Mouse (Mus musculus) neural tube, embryonic 11.5 days (tissue): ENCODE results near the gene Rcor1. TPM values are rescaled to one million over a fixed set of nuclear protein-coding genes. Genes with fewer than 3 reads are reported as not detected.
A peak's percentile ranks its signal among the peaks of the same experiment; 100 is the strongest.

Experiments
- ATAC-seq: fragments of 200-750 bp; cut with Nextera tagmentation; 2 replicates; pipeline ENCODE4 v1.8.0; 2017; ENCODE audit warnings: moderate number of reproducible peaks, mild to moderate bottlenecking, moderate TSS enrichment, moderate library complexity; ENCODE audit not compliant: insufficient read depth, low FRiP score, low TSS enrichment
- DNase-seq: peaks from one replicate; pipeline ENCODE4 v3.0.0-alpha.2; 2015; ENCODE audit warnings: low spot score
- H3K27ac ChIP-seq: fragments of 300-500 bp; sonication (generic); 2 replicates; pipeline ENCODE4 v1.5.1; 2014; ENCODE audit warnings: low read depth, mild to moderate bottlenecking, low read length
- H3K27me3 ChIP-seq: fragments of 300-500 bp; sonication (generic); 2 replicates; pipeline ENCODE4 v1.6.1; 2014; ENCODE audit warnings: mild to moderate bottlenecking, low read length, mixed read lengths; ENCODE audit not compliant: control insufficient read depth, insufficient read depth
- H3K36me3 ChIP-seq: fragments of 300-500 bp; sonication (generic); 2 replicates; pipeline ENCODE4 v1.6.1; 2014; ENCODE audit warnings: mild to moderate bottlenecking, low read length, moderate library complexity, mixed read lengths; ENCODE audit not compliant: control insufficient read depth, insufficient read depth
- H3K4me1 ChIP-seq: fragments of 300-500 bp; sonication (generic); 2 replicates; pipeline ENCODE4 v1.6.1; 2014; ENCODE audit warnings: low read length, mixed read lengths; ENCODE audit not compliant: control insufficient read depth, insufficient read depth
- H3K4me2 ChIP-seq: fragments of 300-500 bp; sonication (generic); 2 replicates; pipeline ENCODE4 v1.6.1; 2014; ENCODE audit warnings: low read depth, mild to moderate bottlenecking, moderate library complexity
- H3K4me3 ChIP-seq: fragments of 300-500 bp; sonication (generic); 2 replicates; pipeline ENCODE4 v1.5.1; 2014; ENCODE audit warnings: low read depth, low read length
- H3K9ac ChIP-seq: fragments of 300-500 bp; sonication (generic); 2 replicates; pipeline ENCODE4 v1.6.1; 2014; ENCODE audit warnings: mild to moderate bottlenecking, low read length
- H3K9me3 ChIP-seq: fragments of 300-500 bp; sonication (generic); 2 replicates; pipeline ENCODE4 v1.6.1; 2016; ENCODE audit warnings: low read length; ENCODE audit not compliant: control insufficient read depth
- WGBS: fragments of 180-500 bp; shearing (Covaris S2); extraction: QIAGEN DNeasy Blood & Tissue Kit; methylation state at CpG from one replicate; pipeline ENCODE4 v1.1.7; 2014; 5-methylcytosine and 5-hydroxymethylcytosine counted together
- polyA plus RNA-seq: library from polyadenylated mRNA; unstranded; fragments of >200 nt; fragmentation: Nextera tagmentation; extraction: Ambion mirVana; gene quantifications from 2 replicates; pipeline ENCODE4 v1.2.1, GENCODE M21; 2014

Gene Rcor1
- polyA plus RNA-seq, 1 experiment from 2014 or later = 16.1 TPM

DNA sequence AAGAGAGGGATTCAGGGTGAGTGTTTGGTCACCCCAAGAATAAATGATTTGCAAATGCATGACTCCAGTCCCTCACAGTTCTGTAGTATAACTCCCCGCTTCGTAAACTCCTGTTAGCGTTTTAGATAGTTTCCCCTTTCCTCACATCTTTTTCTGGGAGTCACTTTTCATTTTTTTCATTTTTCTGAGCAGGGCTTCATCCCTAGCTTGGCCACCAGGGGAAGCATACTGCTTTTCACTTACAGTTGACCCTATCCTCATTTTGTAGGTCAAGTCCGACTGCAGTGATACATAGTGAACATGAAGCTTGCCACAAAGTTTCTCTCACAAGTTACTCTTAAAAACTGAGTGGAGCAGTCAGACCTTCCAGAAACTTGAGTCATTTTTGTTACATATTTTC lies 2.0 kb downstream of the Rcor1 start:
- ATAC-seq = no peak
- 59% methylated on average over 4 of the region's 4 CpGs for WGBS
- no peak overlapping the region for H3K27ac ChIP-seq
- peak overlapping the region; percentile 60 for H3K4me2 ChIP-seq
- no peaks in the 10 kb centered on the region for H3K9me3 ChIP-seq
- peaks cover 6% of the 10 kb centered on the region; the same call in 1 of the 2 replicates for H3K4me1 ChIP-seq
- DNase-seq = no peak
- no peaks in the 10 kb centered on the region for H3K27me3 ChIP-seq
- H3K9ac ChIP-seq = no peak overlapping the region
- H3K4me3 ChIP-seq = no peak overlapping the region
- peaks cover 2% of the 10 kb centered on the region; the same call in 1 of the 2 replicates for H3K36me3 ChIP-seq

DNA sequence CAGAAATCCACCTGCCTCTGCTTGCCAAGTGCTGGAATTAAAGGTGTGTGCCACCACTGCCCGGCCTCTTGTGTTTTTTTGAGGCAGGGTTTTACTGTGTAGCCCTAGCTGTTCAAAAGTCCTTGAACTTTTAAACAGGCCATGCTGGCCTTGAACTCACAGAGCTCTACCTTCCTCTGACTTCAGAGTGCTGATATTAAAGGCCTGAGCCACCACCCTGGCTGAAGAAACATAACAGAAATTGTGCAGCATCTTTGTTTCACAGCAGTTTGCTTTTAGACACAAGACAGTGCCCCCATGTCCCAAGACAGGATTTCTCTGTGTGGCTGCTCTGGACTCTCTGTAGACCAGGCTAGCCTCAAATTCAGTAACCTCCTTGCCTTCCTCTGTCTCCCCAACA lies 3.2 kb downstream of the Rcor1 start:
- 95% methylated on average over 1 of the region's 1 CpGs for WGBS
- no peak for ATAC-seq
- Histone ChIP-seq H3K27ac (no peak overlapping the region), H3K4me2 (no peak overlapping the region), H3K9ac (no peak overlapping the region), H3K27me3 (no peaks in the 10 kb centered on the region), H3K9me3 (no peaks in the 10 kb centered on the region), H3K36me3 (peaks cover 2% of the 10 kb centered on the region; the same call in 1 of the 2 replicates), H3K4me1 (peaks cover 6% of the 10 kb centered on the region; the same call in 1 of the 2 replicates), H3K4me3 (no peak overlapping the region)
- DNase-seq = no peak

DNA sequence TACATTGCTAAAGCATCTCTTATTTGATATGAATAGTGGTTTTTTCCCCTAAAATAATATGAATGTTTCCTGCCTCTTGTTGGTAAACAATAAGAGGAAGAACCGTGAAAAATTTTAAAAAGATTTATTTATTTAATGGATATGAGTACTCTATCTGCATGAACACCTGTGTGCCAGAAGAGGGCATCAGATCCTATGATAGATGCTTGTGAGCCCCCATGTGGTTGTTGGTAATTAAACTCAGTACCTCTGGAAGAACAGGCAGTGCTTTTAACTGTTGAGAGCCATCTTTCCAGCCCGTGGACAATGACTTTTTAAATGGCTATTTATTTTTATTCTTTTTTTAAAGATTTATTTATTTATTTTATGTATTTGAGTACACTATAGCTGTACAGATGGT lies 5.7 kb downstream of the Rcor1 start:
- H3K9me3 ChIP-seq = no peaks in the 10 kb centered on the region
- no peaks in the 10 kb centered on the region for H3K4me1 ChIP-seq
- DNase-seq (no peak), ATAC-seq (no peak)
- H3K4me2 ChIP-seq = no peak overlapping the region
- no peak overlapping the region for H3K27ac ChIP-seq
- no peak overlapping the region for H3K4me3 ChIP-seq
- H3K9ac ChIP-seq = no peak overlapping the region
- WGBS = 90% methylated on average over 2 of the region's 2 CpGs
- H3K36me3 ChIP-seq = peaks cover 2% of the 10 kb centered on the region; the same call in 1 of the 2 replicates
- H3K27me3 ChIP-seq = no peaks in the 10 kb centered on the region

DNA sequence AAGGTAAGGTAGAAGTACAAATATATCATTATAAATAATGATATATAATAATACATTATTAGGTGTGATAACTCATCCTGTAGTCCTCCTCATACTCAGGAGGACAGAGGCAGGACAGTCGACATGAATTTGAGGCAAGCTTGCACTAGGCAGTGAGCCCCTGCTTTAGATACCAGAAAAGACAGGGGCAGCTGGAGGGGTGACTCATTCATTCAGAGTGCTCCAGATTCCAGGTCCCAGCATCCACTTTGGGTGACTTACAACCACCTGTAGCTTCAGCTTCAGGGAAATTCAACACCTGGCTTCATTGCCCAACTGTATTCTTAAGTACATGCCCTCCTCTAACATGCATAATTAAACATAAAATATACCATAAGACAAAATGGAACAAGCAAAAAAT lies 7.7 kb downstream of the Rcor1 start:
- no peak overlapping the region for H3K4me2 ChIP-seq
- DNase-seq = no peak
- no peak overlapping the region for H3K9ac ChIP-seq
- no peak for ATAC-seq
- H3K4me1 ChIP-seq = no peaks in the 10 kb centered on the region
- no peaks in the 10 kb centered on the region for H3K9me3 ChIP-seq
- no peak overlapping the region for H3K4me3 ChIP-seq
- WGBS = 94% methylated on average over 1 of the region's 1 CpGs
- H3K36me3 ChIP-seq = peaks cover 4% of the 10 kb centered on the region; the same call in 1 of the 2 replicates
- H3K27ac ChIP-seq = no peak overlapping the region
- H3K27me3 ChIP-seq = no peaks in the 10 kb centered on the region

DNA sequence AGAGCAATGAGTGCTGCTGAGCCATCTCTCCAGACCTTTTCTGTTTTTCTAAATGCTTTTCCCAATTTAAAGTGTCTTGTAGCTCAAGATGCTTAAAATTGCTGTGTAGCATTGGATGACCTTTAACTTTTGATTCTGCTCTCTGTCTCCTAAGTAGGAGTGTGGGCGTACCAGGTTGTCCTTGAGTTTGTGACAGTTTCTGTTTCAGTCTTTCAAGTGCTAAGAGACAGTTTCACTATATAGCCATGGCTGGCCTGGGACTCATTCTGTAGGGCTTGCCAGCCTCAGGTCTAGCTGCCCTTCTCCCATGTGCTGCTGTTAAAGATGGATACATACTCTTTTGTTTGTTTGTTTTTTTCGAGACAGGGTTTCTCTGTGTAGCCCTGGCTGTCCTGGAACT lies 9.1 kb downstream of the Rcor1 start:
- no peaks in the 10 kb centered on the region for H3K9me3 ChIP-seq
- DNase-seq = no peak
- H3K9ac ChIP-seq = no peak overlapping the region
- no peak overlapping the region for H3K4me2 ChIP-seq
- no peak overlapping the region for H3K27ac ChIP-seq
- H3K27me3 ChIP-seq = no peaks in the 10 kb centered on the region
- 94% methylated on average over 2 of the region's 2 CpGs for WGBS
- H3K4me3 ChIP-seq = no peak overlapping the region
- H3K36me3 ChIP-seq = peaks cover 2% of the 10 kb centered on the region; the same call in 1 of the 2 replicates
- H3K4me1 ChIP-seq = no peaks in the 10 kb centered on the region
- ATAC-seq = no peak

DNA sequence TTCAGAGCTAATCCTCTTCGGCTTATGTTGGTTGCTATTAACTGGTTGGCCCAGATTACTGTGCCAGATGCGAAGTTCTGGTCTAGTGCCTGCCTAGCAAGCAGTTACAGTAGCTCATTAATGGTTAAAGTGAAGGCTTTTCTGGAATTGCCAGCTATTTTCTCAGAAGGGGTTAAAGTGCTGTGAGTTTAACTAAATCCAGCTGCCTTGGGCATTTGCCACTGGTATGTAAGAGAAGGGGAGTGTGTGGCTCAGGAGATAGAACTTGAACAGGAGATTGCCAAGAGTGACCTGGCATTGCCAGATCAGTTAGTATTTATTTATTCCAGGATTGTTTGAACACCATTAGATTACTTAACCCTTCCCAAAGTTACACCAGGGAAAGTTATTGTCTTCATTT lies 11.1 kb downstream of the Rcor1 start:
- 95% methylated on average over 2 of the region's 2 CpGs for WGBS
- ATAC-seq = no peak

DNA sequence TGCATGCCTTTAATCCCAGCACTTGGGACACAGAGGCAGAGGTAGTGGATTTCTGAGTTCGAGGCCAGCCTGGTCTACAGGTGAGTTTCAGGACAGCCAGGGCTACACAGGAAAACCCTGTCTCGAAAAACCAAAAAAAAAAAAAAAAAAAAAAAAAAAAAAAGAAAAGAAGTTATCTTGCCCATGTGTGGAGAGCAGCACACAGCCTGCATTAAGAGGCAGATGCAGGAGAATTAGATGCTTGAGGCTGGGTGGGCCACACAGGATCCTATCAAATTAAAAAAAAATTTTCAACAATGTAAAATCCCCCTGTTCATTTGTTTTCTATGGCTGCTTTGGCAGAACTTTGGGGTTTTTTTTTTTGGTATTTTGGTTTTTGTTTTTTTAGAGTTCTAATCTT lies 24.2 kb downstream of the Rcor1 start:
- H3K4me2 ChIP-seq = no peak overlapping the region
- H3K9me3 ChIP-seq = no peaks in the 10 kb centered on the region
- no peaks in the 10 kb centered on the region; the same call in 1 of the 2 replicates for H3K36me3 ChIP-seq
- DNase-seq = no peak
- H3K9ac ChIP-seq = no peak overlapping the region
- no peak overlapping the region for H3K4me3 ChIP-seq
- no peaks in the 10 kb centered on the region for H3K27me3 ChIP-seq
- no peaks in the 10 kb centered on the region for H3K4me1 ChIP-seq
- ATAC-seq = no peak
- 93% methylated on average over 2 of the region's 2 CpGs for whole genome bisulfite sequencing
- no peak overlapping the region for H3K27ac ChIP-seq

More for the DNA sequence above, 11.1 kb downstream of the Rcor1 start:
- H3K4me2 ChIP-seq = no peak overlapping the region
- no peaks in the 10 kb centered on the region for H3K27me3 ChIP-seq
- no peaks in the 10 kb centered on the region for H3K9me3 ChIP-seq
- no peaks in the 10 kb centered on the region for H3K4me1 ChIP-seq
- H3K36me3 ChIP-seq = peaks cover 2% of the 10 kb centered on the region; the same call in 1 of the 2 replicates
- DNase-seq = no peak
- H3K27ac ChIP-seq = no peak overlapping the region
- no peak overlapping the region for H3K4me3 ChIP-seq
- H3K9ac ChIP-seq = no peak overlapping the region

DNA sequence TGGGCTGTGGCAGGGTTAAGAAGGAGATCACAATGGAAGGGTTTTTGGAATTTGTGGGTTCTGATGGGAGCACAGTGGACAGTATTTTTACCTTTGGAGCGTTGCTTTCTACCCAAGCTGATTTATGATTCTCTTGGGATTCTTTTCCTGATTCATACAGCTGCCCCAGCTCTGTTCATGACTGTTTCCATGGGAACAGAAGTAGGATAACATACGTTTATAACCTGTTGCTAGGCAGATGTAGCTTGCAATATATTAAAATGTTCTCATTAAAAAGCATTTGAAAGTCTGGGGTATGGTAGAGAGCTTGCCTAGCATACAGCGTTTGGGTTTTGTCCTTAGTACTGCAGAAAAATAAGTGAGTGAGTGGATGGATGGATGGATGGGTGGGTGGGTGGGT lies 25.1 kb downstream of the Rcor1 start:
- DNase-seq (no peak), ATAC-seq (no peak)
- Histone ChIP-seq H3K9me3 (no peaks in the 10 kb centered on the region), H3K27ac (no peak overlapping the region), H3K4me1 (no peaks in the 10 kb centered on the region), H3K27me3 (no peaks in the 10 kb centered on the region), H3K4me2 (no peak overlapping the region), H3K36me3 (no peaks in the 10 kb centered on the region), H3K9ac (no peak overlapping the region), H3K4me3 (no peak overlapping the region)
- WGBS = 70% methylated on average over 3 of the region's 3 CpGs

DNA sequence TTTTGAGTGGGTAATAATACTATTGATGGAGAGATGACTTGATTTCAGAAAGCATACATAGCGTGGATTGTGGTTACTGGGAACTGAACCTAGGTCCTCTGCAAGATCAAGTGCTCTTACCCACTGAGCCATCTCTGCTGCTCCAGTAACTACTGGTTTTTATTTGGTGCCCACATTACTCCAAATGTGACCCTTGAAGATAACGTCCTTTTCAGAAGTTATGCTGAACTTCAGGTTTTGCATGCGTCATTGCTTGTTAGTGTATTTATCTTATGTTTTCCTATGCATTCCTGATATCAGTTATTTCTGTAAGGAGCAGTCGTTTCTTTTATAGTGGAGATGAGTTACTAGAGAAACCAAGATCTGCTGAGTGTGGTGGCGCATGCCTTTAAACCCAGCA lies 26.2 kb downstream of the Rcor1 start:
- 94% methylated on average over 5 of the region's 5 CpGs for WGBS
- no peak overlapping the region for H3K27ac ChIP-seq

More for the DNA sequence above, 26.2 kb downstream of the Rcor1 start:
- Histone ChIP-seq H3K4me3 (no peak overlapping the region), H3K4me2 (no peak overlapping the region), H3K9me3 (no peaks in the 10 kb centered on the region), H3K4me1 (no peaks in the 10 kb centered on the region), H3K9ac (no peak overlapping the region), H3K36me3 (no peaks in the 10 kb centered on the region), H3K27me3 (no peaks in the 10 kb centered on the region)
- ATAC-seq (no peak), DNase-seq (no peak)
